Mouse (Mus musculus) kidney, embryonic 15.5 days (tissue): ENCODE results near the gene Sorcs2. TPM values are rescaled to one million over a fixed set of nuclear protein-coding genes. Genes with fewer than 3 reads are reported as not detected.

ENCODE experiments used
- ATAC-seq: fragments of 200-750 bp; cut with Nextera tagmentation; replicated peaks from 2 replicates; pipeline ENCODE4 v1.8.0; 2017; ENCODE audit warnings: moderate TSS enrichment; ENCODE audit not compliant: low FRiP score
- H3K27ac ChIP-seq: fragments of 300-500 bp; sonication (generic); 2 replicates; pipeline ENCODE4 v1.5.1; 2015; ENCODE audit warnings: mild to moderate bottlenecking, inconsistent platforms
- H3K27me3 ChIP-seq: fragments of 300-500 bp; sonication (generic); 2 replicates; pipeline ENCODE4 v1.6.1; 2015; ENCODE audit warnings: inconsistent platforms
- H3K36me3 ChIP-seq: fragments of 300-500 bp; sonication (generic); 2 replicates; pipeline ENCODE4 v1.6.1; 2015; ENCODE audit warnings: inconsistent platforms
- H3K4me1 ChIP-seq: fragments of 300-500 bp; sonication (generic); 2 replicates; pipeline ENCODE4 v1.6.1; 2015; ENCODE audit warnings: inconsistent platforms
- H3K4me2 ChIP-seq: fragments of 300-500 bp; sonication (generic); 2 replicates; pipeline ENCODE4 v1.6.1; 2015; ENCODE audit warnings: moderate library complexity, mild to moderate bottlenecking, inconsistent platforms
- H3K4me3 ChIP-seq: fragments of 300-500 bp; sonication (generic); replicated peaks from 2 replicates; pipeline ENCODE4 v1.5.1; 2015; ENCODE audit warnings: mild to moderate bottlenecking, inconsistent platforms
- H3K9ac ChIP-seq: fragments of 300-500 bp; sonication (generic); 2 replicates; pipeline ENCODE4 v1.6.1; 2015; ENCODE audit warnings: mild to moderate bottlenecking, inconsistent platforms
- H3K9me3 ChIP-seq: fragments of 300-500 bp; sonication (generic); replicated peaks from 2 replicates; pipeline ENCODE4 v1.6.1; 2016; ENCODE audit warnings: inconsistent platforms
- WGBS: fragments of 180-500 bp; shearing (Covaris S2); methylation state at CpG from one replicate; pipeline ENCODE4 v1.1.7; 2015; ENCODE audit warnings: mixed read lengths; 5-methylcytosine and 5-hydroxymethylcytosine counted together
- polyA plus RNA-seq: library from polyadenylated mRNA; unstranded; fragments of >200 nt; fragmentation: Nextera tagmentation; extraction: Ambion mirVana; gene quantifications from 2 replicates; pipeline ENCODE4 v1.2.1, GENCODE M21; 2015

Gene Sorcs2
- polyA plus RNA-seq, 1 experiment from 2014 or later, result 12.9 TPM

DNA sequence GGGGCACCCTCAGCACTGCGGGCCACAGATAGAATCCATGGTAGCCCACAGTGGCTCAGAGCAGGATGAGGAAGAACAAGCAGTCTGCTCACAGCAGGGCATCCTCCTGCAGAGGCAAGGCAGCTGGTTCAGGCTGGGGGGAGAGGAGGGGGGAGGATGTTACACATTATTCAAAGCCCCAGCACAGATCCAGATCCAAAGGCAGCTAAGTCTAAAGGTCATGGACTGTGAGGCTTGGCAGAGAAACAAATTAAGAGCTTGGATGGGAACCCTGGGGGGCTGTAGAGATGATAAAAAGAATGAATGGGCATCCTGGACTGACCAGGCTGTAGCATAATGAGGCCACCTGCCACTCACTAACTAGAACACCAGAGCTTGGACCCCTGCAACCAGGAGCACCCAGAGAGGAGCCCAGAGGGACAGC lies 28.7 kb downstream of the Sorcs2 start:
- Histone ChIP-seq H3K4me1 (peaks cover 66% of the 10 kb centered on the region), H3K27ac (peak overlapping the region; percentile 34), H3K9ac (no peak overlapping the region), H3K27me3 (no peaks in the 10 kb centered on the region), H3K4me3 (no peak overlapping the region), H3K36me3 (no peaks in the 10 kb centered on the region), H3K9me3 (no peaks in the 10 kb centered on the region), H3K4me2 (no peak overlapping the region)
- WGBS, result 74% methylated on average over 1 of the region's 1 CpGs
- no peak for ATAC-seq

GRCm38 (mm10) chr5:36368511-36369135 lies 29.3 kb downstream of the Sorcs2 start:
- Histone ChIP-seq H3K27ac (peak overlapping the region; percentile 5; the same call in 1 of the 2 replicates), H3K36me3 (no peaks in the 10 kb centered on the region), H3K4me1 (peaks cover 60% of the 10 kb centered on the region), H3K4me3 (no peak overlapping the region), H3K9ac (no peak overlapping the region), H3K27me3 (no peaks in the 10 kb centered on the region), H3K9me3 (no peaks in the 10 kb centered on the region), H3K4me2 (no peak overlapping the region)
- 63% methylated on average over 7 of the region's 7 CpGs for WGBS
- no peak for ATAC-seq

GRCm38 (mm10) chr5:36367911-36368310 lies 30.0 kb downstream of the Sorcs2 start:
- ATAC-seq, result no peak
- Histone ChIP-seq H3K4me3 (no peak overlapping the region), H3K9ac (no peak overlapping the region), H3K36me3 (no peaks in the 10 kb centered on the region), H3K27ac (no peak overlapping the region), H3K9me3 (no peaks in the 10 kb centered on the region), H3K27me3 (no peaks in the 10 kb centered on the region), H3K4me1 (peaks cover 60% of the 10 kb centered on the region), H3K4me2 (no peak overlapping the region)
- WGBS, result 86% methylated on average over 6 of the region's 6 CpGs

GRCm38 (mm10) chr5:36367181-36367610 lies 30.7 kb downstream of the Sorcs2 start:
- Histone ChIP-seq H3K4me2 (no peak overlapping the region), H3K36me3 (no peaks in the 10 kb centered on the region), H3K27ac (no peak overlapping the region), H3K4me3 (no peak overlapping the region), H3K9ac (no peak overlapping the region), H3K27me3 (no peaks in the 10 kb centered on the region), H3K4me1 (peaks cover 57% of the 10 kb centered on the region), H3K9me3 (no peaks in the 10 kb centered on the region)
- ATAC-seq, result no peak
- WGBS, result 62% methylated on average over 3 of the region's 3 CpGs

- Histone ChIP-seq H3K4me1 (peaks cover 62% of the 10 kb centered on the region), H3K36me3 (no peaks in the 10 kb centered on the region), H3K27me3 (no peaks in the 10 kb centered on the region), H3K9me3 (no peaks in the 10 kb centered on the region), H3K4me3 (no peak overlapping the region), H3K4me2 (no peak overlapping the region), H3K9ac (no peak overlapping the region), H3K27ac (no peak overlapping the region)
- ATAC-seq, result no peak
- WGBS, result 66% methylated on average over 7 of the region's 7 CpGs
These were observed 36.2 kb downstream of the Sorcs2 start for GRCm38 (mm10) chr5:36361749-36362148.

DNA sequence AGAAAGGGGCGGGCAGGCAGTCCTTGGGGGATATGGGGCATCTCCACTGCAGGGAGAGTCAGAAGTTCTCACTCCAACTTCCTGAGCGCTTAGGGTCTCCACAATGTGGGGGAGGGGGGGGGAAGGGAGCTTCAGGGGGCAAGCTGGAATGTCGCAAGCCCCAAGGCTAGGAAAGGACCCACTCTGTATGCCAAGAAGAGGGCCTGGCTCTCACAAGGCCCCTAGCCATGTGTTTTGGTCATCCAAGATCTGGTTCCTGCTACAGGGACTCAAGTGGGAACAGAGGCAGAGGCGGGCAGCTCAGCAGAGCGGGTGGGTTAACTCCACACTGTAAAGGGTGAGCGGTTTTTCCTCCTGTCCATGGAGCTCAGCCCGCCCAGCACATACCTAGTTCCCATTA lies 37.6 kb downstream of the Sorcs2 start:
- Histone ChIP-seq H3K27me3 (no peaks in the 10 kb centered on the region), H3K4me2 (no peak overlapping the region), H3K27ac (peak overlapping the region; percentile 37; the same call in 1 of the 2 replicates), H3K4me1 (peaks cover 68% of the 10 kb centered on the region), H3K9me3 (no peaks in the 10 kb centered on the region), H3K36me3 (no peaks in the 10 kb centered on the region), H3K4me3 (no peak overlapping the region), H3K9ac (no peak overlapping the region)
- 66% methylated on average over 7 of the region's 7 CpGs for WGBS
- peak; percentile 23; the same call in 1 of the 2 replicates for ATAC-seq

DNA sequence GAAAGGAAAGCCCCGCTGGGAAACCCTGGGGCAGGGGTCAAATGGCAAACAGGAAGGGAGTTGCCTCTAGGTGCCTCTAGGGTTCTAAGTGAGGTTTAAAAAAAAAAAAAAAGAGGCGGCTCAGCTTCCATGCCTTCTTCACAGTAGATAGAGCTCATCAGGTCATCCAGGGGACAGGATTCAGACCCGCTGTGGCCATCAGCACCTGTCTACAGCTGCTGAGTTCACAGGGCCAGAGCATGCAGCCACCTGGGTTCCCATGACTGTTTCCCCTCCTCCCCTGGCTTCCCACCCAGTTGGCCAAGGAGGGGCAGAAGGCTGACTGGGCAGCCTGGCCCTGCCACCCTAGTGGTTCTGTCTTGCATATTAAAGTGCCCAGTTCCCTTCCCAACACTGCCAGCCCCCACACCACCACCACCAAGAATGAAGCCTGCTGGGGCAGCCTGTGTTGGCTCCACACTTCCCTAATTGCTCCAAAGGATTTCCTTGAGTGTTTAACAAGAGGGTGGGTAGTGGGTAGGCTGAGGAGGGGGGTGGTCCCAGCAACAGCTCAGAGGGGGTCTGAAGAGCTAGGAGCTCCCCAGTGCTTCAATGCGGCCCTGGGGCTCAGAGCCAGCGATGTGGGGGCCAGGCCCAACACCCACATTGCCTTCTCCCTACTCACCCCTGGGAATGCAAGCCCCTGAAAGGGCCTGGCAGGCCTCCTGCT lies 38.2 kb downstream of the Sorcs2 start:
- peak; percentile 57 for ATAC-seq
- WGBS, result 38% methylated on average over 5 of the region's 5 CpGs
- H3K9ac ChIP-seq, result no peak overlapping the region
- H3K4me3 ChIP-seq, result no peak overlapping the region
- H3K9me3 ChIP-seq, result no peaks in the 10 kb centered on the region
- H3K27ac ChIP-seq, result peak overlapping the region; percentile 37; the same call in 1 of the 2 replicates
- no peaks in the 10 kb centered on the region for H3K36me3 ChIP-seq
- H3K4me2 ChIP-seq, result no peak overlapping the region
- H3K27me3 ChIP-seq, result no peaks in the 10 kb centered on the region
- peaks cover 68% of the 10 kb centered on the region for H3K4me1 ChIP-seq

GRCm38 (mm10) chr5:36358161-36358560 lies 39.8 kb downstream of the Sorcs2 start:
- no peaks in the 10 kb centered on the region for H3K27me3 ChIP-seq
- H3K9ac ChIP-seq, result no peak overlapping the region
- 70% methylated on average over 4 of the region's 4 CpGs for WGBS
- H3K27ac ChIP-seq, result no peak overlapping the region
- no peaks in the 10 kb centered on the region for H3K36me3 ChIP-seq
- no peak overlapping the region for H3K4me3 ChIP-seq
- no peak overlapping the region for H3K4me2 ChIP-seq
- peaks cover 67% of the 10 kb centered on the region for H3K4me1 ChIP-seq
- no peaks in the 10 kb centered on the region for H3K9me3 ChIP-seq
- no peak for ATAC-seq

DNA sequence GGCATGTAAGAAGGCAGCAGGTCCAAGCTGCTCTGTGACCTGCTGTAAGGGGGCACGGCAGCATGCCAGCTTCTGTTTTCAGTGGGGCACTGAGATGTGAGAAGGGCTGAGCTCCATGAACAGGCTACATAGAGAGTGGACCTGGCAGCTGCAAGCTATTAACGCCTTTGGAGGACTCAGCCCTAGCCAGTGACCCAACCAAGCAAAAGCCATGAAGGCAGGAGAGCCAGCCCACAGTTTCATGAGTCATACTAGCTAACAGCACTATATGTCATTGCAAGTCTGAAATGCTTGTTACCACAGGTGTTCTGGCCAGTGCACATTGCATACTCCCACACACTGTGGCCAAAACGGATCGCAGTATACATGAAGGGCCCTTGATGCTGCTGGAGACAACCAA lies 41.3 kb downstream of the Sorcs2 start:
- Histone ChIP-seq H3K4me1 (peaks cover 55% of the 10 kb centered on the region), H3K27ac (no peak overlapping the region)
- ATAC-seq, result no peak

GRCm38 (mm10) chr5:36355683-36356082 lies 42.3 kb downstream of the Sorcs2 start:
- Histone ChIP-seq H3K4me2 (no peak overlapping the region), H3K4me3 (no peak overlapping the region), H3K4me1 (peaks cover 45% of the 10 kb centered on the region), H3K36me3 (no peaks in the 10 kb centered on the region), H3K9ac (no peak overlapping the region), H3K27me3 (no peaks in the 10 kb centered on the region), H3K9me3 (no peaks in the 10 kb centered on the region), H3K27ac (no peak overlapping the region)
- WGBS, result 83% methylated on average over 3 of the region's 3 CpGs
- ATAC-seq, result no peak

More for the DNA sequence above, 41.3 kb downstream of the Sorcs2 start:
- Histone ChIP-seq H3K4me3 (no peak overlapping the region), H3K9me3 (no peaks in the 10 kb centered on the region), H3K4me2 (no peak overlapping the region), H3K27me3 (no peaks in the 10 kb centered on the region), H3K36me3 (no peaks in the 10 kb centered on the region), H3K9ac (no peak overlapping the region)
- WGBS, result 55% methylated on average over 4 of the region's 4 CpGs

DNA sequence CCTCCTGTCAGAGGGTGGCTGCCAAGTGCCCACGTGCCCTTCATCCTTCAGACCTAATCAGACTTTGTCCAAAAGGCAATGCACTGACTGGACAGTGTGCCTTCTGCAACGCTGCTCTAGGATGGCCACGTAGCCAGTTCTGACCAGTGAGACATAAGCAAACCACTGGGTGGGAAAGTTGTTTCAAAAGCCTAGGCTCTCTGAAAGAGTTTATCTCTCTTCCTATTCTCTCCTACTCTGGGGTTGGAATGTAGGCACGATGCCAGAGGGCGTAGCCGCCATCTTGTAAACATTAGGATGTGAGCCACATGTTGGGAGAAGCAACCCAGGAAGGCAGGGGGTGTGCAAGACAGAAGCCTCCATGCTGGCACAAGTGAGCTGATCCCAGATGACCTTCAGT lies 44.3 kb downstream of the Sorcs2 start:
- H3K27ac ChIP-seq, result no peak overlapping the region
- no peaks in the 10 kb centered on the region for H3K27me3 ChIP-seq
- WGBS, result 90% methylated on average over 6 of the region's 6 CpGs
- no peak overlapping the region for H3K9ac ChIP-seq
- peaks cover 25% of the 10 kb centered on the region for H3K4me1 ChIP-seq
- no peak for ATAC-seq
- no peak overlapping the region for H3K4me3 ChIP-seq
- H3K9me3 ChIP-seq, result no peaks in the 10 kb centered on the region
- H3K4me2 ChIP-seq, result no peak overlapping the region
- H3K36me3 ChIP-seq, result no peaks in the 10 kb centered on the region

DNA sequence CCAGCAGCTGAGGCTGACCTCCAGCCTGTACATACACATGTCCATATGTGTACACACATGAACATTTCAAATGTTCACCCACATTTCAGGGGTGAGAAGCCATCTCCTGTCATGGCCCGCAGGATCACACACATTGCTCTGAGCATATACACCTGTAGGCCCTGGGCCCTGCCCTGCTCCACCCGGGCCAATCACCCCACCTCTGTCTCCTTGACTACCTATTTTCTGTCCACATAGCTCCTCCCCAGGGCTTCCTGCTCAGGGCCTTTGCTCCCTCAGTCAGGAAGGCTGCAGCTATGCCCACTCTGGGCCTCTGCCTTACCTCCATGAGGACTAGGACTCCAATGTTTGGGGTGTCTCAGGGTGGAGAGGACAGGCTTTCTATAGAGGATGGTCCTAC lies 44.7 kb downstream of the Sorcs2 start:
- no peak overlapping the region for H3K4me2 ChIP-seq
- H3K27me3 ChIP-seq, result no peaks in the 10 kb centered on the region
- H3K27ac ChIP-seq, result no peak overlapping the region
- no peaks in the 10 kb centered on the region for H3K36me3 ChIP-seq
- H3K9ac ChIP-seq, result no peak overlapping the region
- H3K9me3 ChIP-seq, result no peaks in the 10 kb centered on the region
- peaks cover 21% of the 10 kb centered on the region for H3K4me1 ChIP-seq
- no peak overlapping the region for H3K4me3 ChIP-seq
- ATAC-seq, result no peak
- WGBS, result 91% methylated on average over 2 of the region's 2 CpGs
